Mouse (Mus musculus) E14TG2a.4 (cell line): ENCODE data around the gene Rc3h2.

Experiments used
- CTCF ChIP-seq: conservative IDR thresholded peaks from 2 replicates; pipeline ENCODE4 v1.5.1; 2014; ENCODE audit warnings: low read length
- NANOG ChIP-seq: IDR thresholded peaks from 2 replicates; pipeline ENCODE4 v1.6.1; 2014; ENCODE audit warnings: borderline replicate concordance, low read length, mixed read lengths
- POU5F1 ChIP-seq: IDR thresholded peaks from 2 replicates; pipeline ENCODE4 v1.6.1; 2014; ENCODE audit warnings: low read length, borderline replicate concordance

DNA sequence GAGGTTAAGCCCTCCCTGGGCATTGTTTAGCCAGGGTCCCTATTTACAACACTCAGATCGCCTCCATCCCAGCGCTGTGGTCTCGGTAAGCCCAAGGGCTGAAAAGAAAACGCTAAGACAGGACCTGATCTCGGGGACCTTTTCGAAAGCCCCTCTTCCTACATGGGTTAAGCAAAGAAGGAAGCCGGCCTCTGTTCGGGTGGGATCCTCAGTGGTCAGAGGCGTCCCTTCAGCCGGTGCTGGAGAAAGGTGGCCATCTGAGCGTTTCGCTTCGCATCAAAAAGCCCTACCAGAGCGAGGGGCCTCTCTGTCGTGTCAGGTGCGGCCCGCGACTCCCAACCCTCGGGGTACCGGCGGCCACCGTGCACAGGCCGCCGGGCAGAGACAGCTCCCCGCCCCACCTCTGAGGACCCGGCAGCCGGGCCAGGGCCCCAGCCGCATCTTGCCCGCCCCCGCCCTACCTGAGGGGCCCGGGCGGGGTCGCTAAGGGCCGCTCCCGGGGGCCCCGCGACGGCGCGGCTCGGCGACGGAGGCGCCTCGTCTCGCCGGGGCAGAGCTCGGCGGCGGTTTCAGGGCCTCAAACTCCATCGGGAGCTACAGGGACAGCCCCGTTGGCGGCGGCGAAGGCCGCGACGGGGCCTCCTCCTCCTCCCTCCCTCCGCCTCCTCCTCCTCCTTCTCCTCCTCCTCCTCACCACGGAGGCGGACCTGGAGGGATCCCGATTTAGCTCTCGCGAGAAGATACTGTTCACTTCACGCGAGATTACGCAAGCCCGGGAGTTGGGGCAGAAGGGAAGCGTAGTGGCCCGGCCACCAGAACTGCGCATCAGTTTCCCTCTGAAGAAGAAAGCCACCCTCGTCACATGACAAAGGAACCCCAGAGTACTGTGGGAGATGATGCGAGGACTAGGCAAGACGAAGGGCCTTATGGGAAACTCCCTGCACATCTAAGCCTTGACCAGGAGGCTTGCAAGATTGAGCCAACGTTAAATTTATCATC lies at the start of gene Rc3h2:
- TF ChIP-seq CTCF, result no peak
- no peak for TF ChIP-seq POU5F1
- TF ChIP-seq NANOG, result no peak
